28 mouse cellular contexts compared by ENCODE assay signal in genomic region chr8:41717002-41717401, GRCm38 (mm10).
"Had no signal": no experiment of that assay in that cellular context is flagged by ENCODE, and none has a peak within 500 bp of the region (broad histone marks: within the 10 kb centered on the region; RNA-seq: fewer than 3 reads in every experiment).

No protein-coding gene starts in this region.

- H3K4me1 ChIP-seq: heart, embryonic 10.5 days; intestine, embryonic 15.5 days; limb, embryonic 12.5 days; liver, embryonic 13.5 days; liver, embryonic 15.5 days had no signal

- H3K27me3 ChIP-seq: heart, embryonic 12.5 days; hindbrain, embryonic 12.5 days; intestine, embryonic 15.5 days; limb, embryonic 12.5 days; liver, embryonic 13.5 days; liver, embryonic 15.5 days had no signal

- H3K4me3 ChIP-seq: gastrocnemius, adult 2 months; heart, embryonic 10.5 days; heart, embryonic 12.5 days; hindbrain, embryonic 10.5 days; hindbrain, embryonic 12.5 days; intestine, embryonic 15.5 days; layer of hippocampus, adult 2 months; limb, embryonic 12.5 days; liver, embryonic 13.5 days; liver, embryonic 15.5 days had no signal

- H3K4me2 ChIP-seq: heart, embryonic 12.5 days; hindbrain, embryonic 12.5 days; hindbrain, embryonic 14.5 days; intestine, embryonic 15.5 days; limb, embryonic 12.5 days; liver, embryonic 11.5 days; liver, embryonic 13.5 days; liver, embryonic 15.5 days had no signal

- DNase-seq: gastrocnemius, adult 2 months; gastrocnemius, postnatal 10 days; gastrocnemius, postnatal 25 days; heart, adult 18-20 months; heart, postnatal 10 days; heart, postnatal 4 days; kidney, adult 18-20 months; kidney, adult 8-10 months; kidney, postnatal 10 days; kidney, postnatal 25 days; kidney, postnatal 4 days; layer of hippocampus, postnatal 36 days; left cerebral cortex, postnatal 4 days; liver; liver, embryonic 13.5 days had no signal

- H3K36me3 ChIP-seq: heart, embryonic 10.5 days; heart, embryonic 12.5 days; hindbrain, embryonic 10.5 days; hindbrain, embryonic 12.5 days; intestine, embryonic 15.5 days; limb, embryonic 12.5 days; liver, embryonic 13.5 days; liver, embryonic 15.5 days had no signal

- ATAC-seq: hindbrain, embryonic 16.5 days; inflammation-experienced regulatory T-cells, adult 6 months; intestine, embryonic 15.5 days; intestine, postnatal 0 days had no signal

- H3K9me3 ChIP-seq: heart, embryonic 10.5 days; heart, embryonic 12.5 days; hindbrain, embryonic 10.5 days; hindbrain, embryonic 12.5 days; intestine, embryonic 15.5 days; limb, embryonic 12.5 days; liver, embryonic 13.5 days; liver, embryonic 15.5 days had no signal

- H3K9ac ChIP-seq: heart, embryonic 12.5 days; hindbrain, embryonic 12.5 days; hindbrain, embryonic 14.5 days; intestine, embryonic 15.5 days; limb, embryonic 12.5 days; liver, embryonic 13.5 days; liver, embryonic 15.5 days had no signal

- H3K27ac ChIP-seq: gastrocnemius, adult 2 months; heart, embryonic 10.5 days; hindbrain, embryonic 10.5 days; hindbrain, embryonic 12.5 days; hindbrain, embryonic 14.5 days; intestine, embryonic 15.5 days; layer of hippocampus, adult 2 months; limb, embryonic 12.5 days; liver, embryonic 13.5 days; liver, embryonic 15.5 days had no signal
